Mouse (Mus musculus) CH12.LX (cell line): Measurements from ENCODE around the gene Ghdc.

Experiments
- CTCF ChIP-seq, 2 experiments: IDR thresholded peaks in 1 of 2; conservative IDR thresholded peaks in 1 of 2; 2 replicates each; pipeline ENCODE4 v1.5.1; 2011 to 2012; ENCODE audit warnings: low read depth in 2 of 2, low read length in 2 of 2, improper control_type of control experiment in 1 of 2, inconsistent platforms in 1 of 2, mild to moderate bottlenecking in 1 of 2, moderate library complexity in 1 of 2
- GABPA ChIP-seq: IDR thresholded peaks from 2 replicates; pipeline ENCODE4 v1.6.1; 2012; ENCODE audit warnings: low read depth, low read length, improper control_type of control experiment, inconsistent platforms; ENCODE audit not compliant: insufficient replicate concordance
- HCFC1 ChIP-seq: IDR thresholded peaks from 2 replicates; pipeline ENCODE4 v1.6.1; 2012; ENCODE audit warnings: low read depth, mild to moderate bottlenecking, inconsistent platforms, low read length, improper control_type of control experiment
- POLR2AphosphoS2 ChIP-seq: IDR thresholded peaks from 2 replicates; pipeline ENCODE4 v1.6.1; 2011; ENCODE audit warnings: low read depth, low read length, improper control_type of control experiment
- ZMIZ1 ChIP-seq: IDR thresholded peaks from 2 replicates; pipeline ENCODE4 v1.6.1; 2012; ENCODE audit warnings: low read depth, mild to moderate bottlenecking, inconsistent platforms, low read length, improper control_type of control experiment

DNA sequence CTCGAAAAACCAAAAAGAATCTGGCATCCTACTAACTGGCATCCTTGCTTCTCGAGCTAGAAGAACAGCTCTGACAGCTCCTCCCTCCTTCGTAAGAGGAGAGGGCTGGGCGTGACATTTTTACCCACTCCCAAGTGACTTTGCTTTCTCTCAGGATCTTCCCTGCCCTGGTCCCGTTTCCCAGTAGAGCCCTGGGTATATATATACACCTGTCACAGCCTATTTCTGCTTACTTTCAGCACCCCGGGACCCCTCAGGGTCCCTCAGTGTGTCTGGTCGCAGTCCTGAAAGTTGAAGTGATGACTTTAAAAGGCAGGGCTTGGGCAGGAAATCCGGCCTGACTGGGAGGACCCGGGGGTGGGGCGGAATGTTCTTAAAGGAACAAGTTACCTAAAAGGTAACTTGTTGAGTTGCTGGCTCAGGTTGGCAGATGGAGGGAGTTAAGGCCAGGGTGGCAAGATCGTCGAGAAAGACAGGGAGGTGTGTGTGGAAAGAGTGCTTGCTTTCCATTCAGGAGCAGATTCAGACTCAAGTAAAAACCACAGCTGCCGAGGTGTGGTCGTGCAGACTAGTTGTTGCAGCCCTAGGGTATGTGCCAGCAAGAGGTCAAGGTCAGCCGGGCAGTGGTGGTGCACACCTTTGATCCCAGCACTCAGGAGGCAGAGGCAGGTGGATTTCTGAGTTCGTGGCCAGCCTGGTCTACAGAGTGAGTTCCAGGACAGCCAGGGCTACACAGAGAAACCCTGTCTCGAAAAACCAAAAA, at the start of gene Ghdc:
- no peak; the same call in 1 of the 2 replicates for TF ChIP-seq GABPA
- TF ChIP-seq ZMIZ1, result 0 out of 2 replicates have a peak, but pooled peaks have one; percentile 12
- no peak for TF ChIP-seq CTCF (conservative IDR thresholded peaks at IDR 0.05 in 1 of 2, IDR thresholded peaks at IDR 0.05 in 1 of 2; ENCODE audit: low read depth in 2 of 2, low read length in 2 of 2)
- TF ChIP-seq HCFC1, result peak; percentile 86
- peak; percentile 40; the same call in 1 of the 2 replicates for TF ChIP-seq POLR2AphosphoS2
